Mouse (Mus musculus) testis, adult 2 months (tissue): Measurements from ENCODE around the gene 1700057G04Rik. TPM values are rescaled to one million over a fixed set of nuclear protein-coding genes. Genes with fewer than 3 reads are reported as not detected.

Source experiments
- H3K27ac ChIP-seq: fragments of 200-500 bp; 2 replicates; pipeline ENCODE4 v1.5.1; 2012; ENCODE audit warnings: low read depth, low read length; ENCODE audit not compliant: control insufficient read depth, insufficient read depth
- H3K27me3 ChIP-seq: fragments of 200-500 bp; 2 replicates; pipeline ENCODE4 v1.6.1; 2012; ENCODE audit warnings: mild to moderate bottlenecking, low read length, moderate library complexity; ENCODE audit not compliant: control insufficient read depth, insufficient read depth
- H3K36me3 ChIP-seq: fragments of 200-500 bp; 2 replicates; pipeline ENCODE4 v1.6.1; 2012; ENCODE audit warnings: mild to moderate bottlenecking, low read length; ENCODE audit not compliant: control insufficient read depth, insufficient read depth
- H3K4me1 ChIP-seq: fragments of 200-500 bp; 2 replicates; pipeline ENCODE4 v1.6.1; 2012; ENCODE audit warnings: low read length; ENCODE audit not compliant: control insufficient read depth, insufficient read depth
- H3K4me3 ChIP-seq: fragments of 200-500 bp; 2 replicates; pipeline ENCODE4 v1.5.1; 2012; ENCODE audit warnings: low read depth, mild to moderate bottlenecking, low read length, moderate library complexity, mixed read lengths; ENCODE audit not compliant: control insufficient read depth
- CTCF ChIP-seq: fragments of 200-500 bp; IDR thresholded peaks from 2 replicates; pipeline ENCODE4 v1.5.1; 2012; ENCODE audit warnings: low read depth, mild to moderate bottlenecking, inconsistent platforms, low read length, moderate library complexity; ENCODE audit not compliant: control insufficient read depth, insufficient read depth, insufficient replicate concordance
- POLR2A ChIP-seq: fragments of 200-500 bp; IDR thresholded peaks from 2 replicates; pipeline ENCODE4 v1.6.1; 2012; ENCODE audit warnings: low read depth, mild to moderate bottlenecking, inconsistent platforms, low read length, moderate library complexity; ENCODE audit not compliant: control insufficient read depth
- polyA plus RNA-seq: library from polyadenylated mRNA; depleted of rRNA; stranded (reverse); fragments of >200 nt; gene quantifications from 2 replicates; pipeline ENCODE4 v1.2.3, GENCODE M21; 2012

1700057G04Rik gene
- polyA plus RNA-seq, 1 experiment = 170 TPM

DNA sequence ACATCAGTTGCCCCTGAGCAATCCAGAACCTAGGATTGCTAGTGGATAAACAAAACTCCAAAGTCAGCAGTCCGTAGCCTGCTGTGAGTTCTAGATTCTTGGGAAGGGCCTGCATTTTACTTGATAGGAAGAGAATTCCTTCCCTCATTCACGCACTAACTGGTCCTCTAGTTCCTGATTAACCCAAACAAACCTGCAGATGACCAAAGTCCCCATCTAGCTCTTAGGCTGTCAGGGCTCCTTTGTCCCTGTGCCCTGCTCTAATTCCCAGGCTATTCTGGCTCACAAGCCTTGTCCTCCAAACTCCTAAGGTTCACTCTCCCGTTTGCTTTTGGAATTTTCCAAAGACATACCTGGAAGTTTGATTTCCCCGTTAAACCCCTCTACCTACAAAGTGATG lies 36.5 kb upstream of the 1700057G04Rik start:
- no peaks in the 10 kb centered on the region for H3K4me1 ChIP-seq
- H3K27me3 ChIP-seq = no peaks in the 10 kb centered on the region
- H3K27ac ChIP-seq = no peak overlapping the region
- no peaks in the 10 kb centered on the region for H3K36me3 ChIP-seq
- TF ChIP-seq POLR2A = no peak
- no peak for TF ChIP-seq CTCF
- H3K4me3 ChIP-seq = no peak overlapping the region

DNA sequence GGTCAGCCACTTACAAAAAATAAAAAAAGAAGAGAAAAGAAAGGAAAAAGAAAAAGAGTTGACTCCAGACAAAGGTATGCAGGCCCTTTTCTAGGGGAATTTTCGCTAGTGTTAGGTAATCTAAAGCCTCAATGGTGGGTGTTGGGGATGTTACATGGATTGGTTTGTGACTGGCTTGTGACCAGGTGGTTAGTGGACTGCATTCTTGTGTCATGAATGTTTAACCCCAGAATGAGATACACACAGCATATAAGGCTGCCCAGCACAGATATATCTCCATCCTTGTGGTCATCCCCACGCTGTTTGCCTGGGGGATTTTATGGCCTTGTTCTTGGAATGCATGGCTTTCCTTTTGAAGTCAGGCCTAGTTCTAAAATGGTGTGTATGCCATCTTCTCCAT lies 35.9 kb upstream of the 1700057G04Rik start:
- Histone ChIP-seq H3K36me3 (no peaks in the 10 kb centered on the region), H3K4me3 (no peak overlapping the region), H3K27ac (no peak overlapping the region), H3K4me1 (no peaks in the 10 kb centered on the region), H3K27me3 (no peaks in the 10 kb centered on the region)
- no peak for TF ChIP-seq POLR2A

DNA sequence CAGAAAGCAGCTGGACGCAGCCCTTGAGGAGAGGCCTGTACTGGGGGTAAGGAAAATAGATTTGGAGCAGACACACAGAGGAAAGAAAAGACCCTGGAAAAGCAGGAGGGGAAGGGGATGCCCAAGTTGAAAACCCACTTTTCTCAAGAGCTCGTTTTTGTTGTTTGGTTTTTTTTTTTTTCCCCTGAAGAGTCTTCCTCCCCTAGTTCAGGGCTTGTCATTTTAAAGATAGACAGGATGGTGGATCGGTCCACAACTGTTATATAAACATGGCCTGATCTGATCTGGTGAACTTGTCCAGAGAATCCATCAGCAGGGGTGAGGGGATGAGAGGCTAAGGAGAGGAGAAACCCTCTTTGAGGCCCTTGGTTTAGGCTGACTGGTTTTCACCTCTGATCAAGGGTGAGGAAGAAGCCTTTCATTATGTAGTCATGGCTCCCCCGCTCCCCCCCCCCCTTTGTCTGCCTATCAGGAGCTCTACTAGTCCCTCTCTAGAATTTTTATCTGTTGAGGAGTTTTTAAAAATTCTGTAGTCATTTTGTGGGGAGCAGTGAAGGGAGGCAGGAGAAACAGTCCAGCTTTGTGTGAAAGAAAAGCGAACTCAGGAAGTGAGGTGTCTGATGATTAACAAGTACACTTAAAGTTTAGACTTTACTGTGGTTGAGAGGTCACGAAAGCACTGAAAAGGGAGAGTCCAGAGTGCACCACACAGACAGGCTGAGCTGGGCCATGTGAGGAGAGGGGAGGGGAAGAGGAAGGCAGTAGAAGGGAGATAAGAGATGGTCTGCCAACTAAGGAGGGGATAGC lies 35.0 kb upstream of the 1700057G04Rik start:
- H3K27me3 ChIP-seq = no peaks in the 10 kb centered on the region
- H3K4me1 ChIP-seq = no peaks in the 10 kb centered on the region
- no peak overlapping the region for H3K4me3 ChIP-seq
- no peak for TF ChIP-seq POLR2A
- TF ChIP-seq CTCF = no peak
- no peaks in the 10 kb centered on the region for H3K36me3 ChIP-seq
- no peak overlapping the region for H3K27ac ChIP-seq

GRCm38 (mm10) chr9:92275486-92276207 lies 33.5 kb upstream of the 1700057G04Rik start, which contains the start of gene Plscr2:
Gene Plscr2 (plus strand): TSS chr9:92275602.
- no peaks in the 10 kb centered on the region for H3K27me3 ChIP-seq
- H3K36me3 ChIP-seq = no peaks in the 10 kb centered on the region
- no peaks in the 10 kb centered on the region for H3K4me1 ChIP-seq
- peak within 1 kb of the TSS; percentile 78 for H3K27ac ChIP-seq
- TF ChIP-seq CTCF (no peak), POLR2A (no peak)
- peak within 1 kb of the TSS; percentile 15 for H3K4me3 ChIP-seq

GRCm38 (mm10) chr9:92276360-92276759 lies 32.8 kb upstream of the 1700057G04Rik start:
- Histone ChIP-seq H3K36me3 (no peaks in the 10 kb centered on the region), H3K4me1 (no peaks in the 10 kb centered on the region), H3K27me3 (no peaks in the 10 kb centered on the region), H3K27ac (no peak overlapping the region), H3K4me3 (no peak overlapping the region)
- TF ChIP-seq POLR2A (no peak), CTCF (no peak)

- Histone ChIP-seq H3K27ac (no peak overlapping the region), H3K4me1 (no peaks in the 10 kb centered on the region), H3K36me3 (no peaks in the 10 kb centered on the region), H3K27me3 (no peaks in the 10 kb centered on the region), H3K4me3 (no peak overlapping the region)
- no peak for TF ChIP-seq CTCF
- TF ChIP-seq POLR2A = no peak
Observed at GRCm38 (mm10) chr9:92280048-92280447, 29.1 kb upstream of the 1700057G04Rik start.

DNA sequence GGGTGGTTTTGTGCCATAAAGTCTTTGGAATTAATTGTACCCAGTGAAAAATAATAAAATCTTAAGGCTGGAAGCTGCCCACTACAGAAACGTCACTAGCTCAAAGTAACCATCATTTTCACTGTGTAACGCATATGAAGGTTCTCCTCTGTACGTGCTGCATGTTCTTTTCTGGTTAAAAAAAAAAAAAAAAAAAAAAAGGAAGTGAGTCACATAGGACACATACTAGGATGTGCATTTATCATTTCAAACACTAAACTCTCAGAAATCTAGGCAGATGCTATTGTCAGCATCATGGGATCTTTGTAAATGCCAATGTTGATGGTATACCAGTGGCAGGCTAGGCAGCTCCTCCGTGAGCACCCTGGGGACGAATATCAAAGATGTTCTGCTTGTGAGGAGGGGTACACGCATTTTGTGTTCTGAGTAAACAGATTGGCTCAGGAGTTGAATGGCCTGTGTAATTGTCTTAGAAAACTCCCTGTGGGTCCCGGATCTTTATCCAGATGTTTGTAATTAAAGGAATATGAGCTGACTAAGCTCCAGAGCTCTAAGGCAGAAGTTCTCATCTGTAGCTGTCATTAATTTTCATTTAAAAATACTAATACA lies 26.5 kb upstream of the 1700057G04Rik start:
- no peak for TF ChIP-seq POLR2A
- no peak for TF ChIP-seq CTCF
- H3K27ac ChIP-seq = no peak overlapping the region
- no peaks in the 10 kb centered on the region for H3K36me3 ChIP-seq
- no peaks in the 10 kb centered on the region for H3K27me3 ChIP-seq
- no peak overlapping the region for H3K4me3 ChIP-seq
- H3K4me1 ChIP-seq = no peaks in the 10 kb centered on the region

- Histone ChIP-seq H3K36me3 (no peaks in the 10 kb centered on the region), H3K27ac (no peak overlapping the region), H3K27me3 (no peaks in the 10 kb centered on the region), H3K4me3 (no peak overlapping the region), H3K4me1 (no peaks in the 10 kb centered on the region)
- no peak for TF ChIP-seq POLR2A
- no peak for TF ChIP-seq CTCF
Observed at GRCm38 (mm10) chr9:92289675-92290074, 19.5 kb upstream of the 1700057G04Rik start.
